Mouse (Mus musculus) liver, embryonic 12.5 days (tissue): ENCODE measurements around the gene Smpd1. TPM values are rescaled to one million over a fixed set of nuclear protein-coding genes. Genes with fewer than 3 reads are reported as not detected.

Experiments
- ATAC-seq: fragments of 200-750 bp; cut with Nextera tagmentation; 2 replicates; pipeline ENCODE4 v1.8.0; 2017; ENCODE audit warnings: moderate number of reproducible peaks, mild to moderate bottlenecking, moderate library complexity
- H3K27ac ChIP-seq: fragments of 300-500 bp; sonication (generic); 2 replicates; pipeline ENCODE4 v1.5.1; 2016; ENCODE audit warnings: mild to moderate bottlenecking
- H3K27me3 ChIP-seq: fragments of 300-500 bp; sonication (generic); replicated peaks from 2 replicates; pipeline ENCODE4 v1.6.1; 2016; ENCODE audit warnings: mild to moderate bottlenecking, moderate library complexity
- H3K36me3 ChIP-seq: fragments of 300-500 bp; sonication (generic); 2 replicates; pipeline ENCODE4 v1.6.1; 2016; ENCODE audit warnings: mild to moderate bottlenecking, moderate library complexity
- H3K4me1 ChIP-seq: fragments of 300-500 bp; sonication (generic); 2 replicates; pipeline ENCODE4 v1.6.1; 2016
- H3K4me2 ChIP-seq: fragments of 300-500 bp; sonication (generic); 2 replicates; pipeline ENCODE4 v1.6.1; 2016; ENCODE audit warnings: mild to moderate bottlenecking, moderate library complexity
- H3K4me3 ChIP-seq: fragments of 300-500 bp; sonication (generic); 2 replicates; pipeline ENCODE4 v1.5.1; 2016; ENCODE audit warnings: mild to moderate bottlenecking, moderate library complexity
- H3K9ac ChIP-seq: fragments of 300-500 bp; sonication (generic); 2 replicates; pipeline ENCODE4 v1.6.1; 2016; ENCODE audit warnings: mild to moderate bottlenecking, moderate library complexity
- H3K9me3 ChIP-seq: fragments of 300-500 bp; sonication (generic); replicated peaks from 2 replicates; pipeline ENCODE4 v1.6.1; 2016; ENCODE audit warnings: mild to moderate bottlenecking, moderate library complexity
- WGBS: fragments of 180-500 bp; shearing (Covaris S2); methylation state at CpG from one replicate; pipeline ENCODE4 v1.1.7; 2016; ENCODE audit not compliant: insufficient replicate concordance; 5-methylcytosine and 5-hydroxymethylcytosine counted together
- polyA plus RNA-seq: library from polyadenylated mRNA; unstranded; fragments of >200 nt; fragmentation: Nextera tagmentation; extraction: Ambion mirVana; gene quantifications from 2 replicates; pipeline ENCODE4 v1.2.1, GENCODE M21; 2016

The Smpd1 gene
- polyA plus RNA-seq, 1 experiment from 2014 or later: 27.6 TPM

DNA sequence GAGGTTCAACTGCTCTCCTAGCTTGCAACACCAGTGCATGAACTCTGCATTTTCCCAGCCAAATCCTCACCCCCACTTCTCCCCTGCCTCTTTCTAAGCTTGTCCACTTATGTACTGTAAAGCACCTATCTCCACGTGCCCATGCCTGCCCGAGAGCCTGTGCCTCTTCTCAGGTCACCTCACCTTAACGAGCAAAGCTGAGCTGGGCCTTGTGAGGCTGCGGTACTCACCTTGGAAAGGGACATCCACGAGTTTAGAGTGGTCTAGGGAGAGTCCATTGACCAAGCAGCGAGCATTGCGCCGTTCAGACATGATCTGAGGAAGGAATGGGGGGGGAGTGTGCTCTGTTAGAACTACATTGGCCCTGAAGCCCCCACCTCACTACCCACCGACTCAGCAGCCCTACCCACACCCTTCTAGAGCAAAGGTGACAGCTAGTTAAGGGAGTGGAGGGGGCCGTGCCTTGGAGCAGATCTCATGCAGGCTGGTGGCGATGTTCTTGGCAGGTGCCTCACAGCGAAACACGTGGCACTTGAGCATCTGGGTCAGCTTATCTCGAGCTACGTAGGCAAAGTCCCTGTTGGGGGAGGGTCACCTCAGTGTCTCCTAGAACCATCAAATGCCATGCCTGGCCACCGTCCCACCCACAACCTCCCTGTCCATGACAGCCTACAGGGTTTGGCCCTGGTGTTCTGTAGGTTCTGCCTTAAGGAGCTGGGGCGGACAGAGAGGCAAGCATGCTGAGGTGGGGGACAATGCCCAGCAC lies 11.1 kb downstream of the Smpd1 start:
- WGBS: 63% methylated on average over 17 of the region's 17 CpGs
- no peak for ATAC-seq
- H3K4me1 ChIP-seq: no peaks in the 10 kb centered on the region
- H3K9me3 ChIP-seq: no peaks in the 10 kb centered on the region
- no peak overlapping the region for H3K4me2 ChIP-seq
- no peaks in the 10 kb centered on the region for H3K36me3 ChIP-seq
- no peak overlapping the region for H3K9ac ChIP-seq
- H3K27ac ChIP-seq: no peak overlapping the region
- H3K4me3 ChIP-seq: no peak overlapping the region
- H3K27me3 ChIP-seq: peaks cover 17% of the 10 kb centered on the region; the same call in 1 of the 2 replicates

DNA sequence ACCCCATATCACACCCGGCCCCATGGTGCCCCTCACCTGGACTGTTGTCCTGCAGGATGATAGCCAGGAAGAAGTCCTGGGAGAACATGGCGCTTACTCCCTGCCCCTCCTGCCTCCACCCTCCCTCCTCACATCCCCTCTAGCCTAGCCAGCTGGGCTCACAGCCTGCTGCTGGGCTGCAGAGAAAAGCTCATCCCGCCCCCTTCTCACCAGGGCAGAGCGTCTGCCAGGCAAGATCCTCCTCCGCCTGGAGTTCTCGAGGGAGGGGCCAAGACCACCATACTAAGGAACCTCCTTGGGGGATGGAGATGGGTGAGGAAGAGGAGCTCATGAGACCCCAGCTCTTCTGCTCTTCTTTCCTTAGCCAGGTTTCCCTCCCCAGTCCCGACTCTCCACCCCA lies 14.4 kb downstream of the Smpd1 start:
- no peak overlapping the region for H3K27ac ChIP-seq
- H3K4me2 ChIP-seq: no peak overlapping the region
- no peaks in the 10 kb centered on the region for H3K9me3 ChIP-seq
- no peaks in the 10 kb centered on the region for H3K4me1 ChIP-seq
- H3K36me3 ChIP-seq: no peaks in the 10 kb centered on the region
- 33% methylated on average over 7 of the region's 7 CpGs for WGBS
- H3K9ac ChIP-seq: no peak overlapping the region
- no peak overlapping the region for H3K4me3 ChIP-seq
- H3K27me3 ChIP-seq: peaks cover 17% of the 10 kb centered on the region; the same call in 1 of the 2 replicates
- ATAC-seq: no peak

- peak; percentile 16 for ATAC-seq
- H3K27ac ChIP-seq: no peak overlapping the region
- H3K4me3 ChIP-seq: no peak overlapping the region
- H3K4me2 ChIP-seq: no peak overlapping the region
- H3K36me3 ChIP-seq: no peaks in the 10 kb centered on the region
- no peaks in the 10 kb centered on the region for H3K9me3 ChIP-seq
- H3K9ac ChIP-seq: no peak overlapping the region
- no peaks in the 10 kb centered on the region for H3K4me1 ChIP-seq
- peaks cover 17% of the 10 kb centered on the region; the same call in 1 of the 2 replicates for H3K27me3 ChIP-seq
- WGBS: 19% methylated on average over 6 of the region's 6 CpGs
Measured at GRCm38 (mm10) chr7:105568988-105569471, 14.9 kb downstream of the Smpd1 start.

GRCm38 (mm10) chr7:105569512-105570496 lies 15.6 kb downstream of the Smpd1 start:
- 55% methylated on average over 12 of the region's 12 CpGs for WGBS
- Histone ChIP-seq H3K4me3 (no peak overlapping the region), H3K27me3 (peaks cover 17% of the 10 kb centered on the region; the same call in 1 of the 2 replicates), H3K9me3 (no peaks in the 10 kb centered on the region), H3K36me3 (no peaks in the 10 kb centered on the region), H3K4me1 (no peaks in the 10 kb centered on the region), H3K4me2 (no peak overlapping the region), H3K27ac (no peak overlapping the region), H3K9ac (no peak overlapping the region)
- ATAC-seq: no peak

GRCm38 (mm10) chr7:105570756-105571155 lies 16.6 kb downstream of the Smpd1 start:
- no peak overlapping the region for H3K4me3 ChIP-seq
- WGBS: 61% methylated on average over 4 of the region's 4 CpGs
- H3K4me2 ChIP-seq: no peak overlapping the region
- no peaks in the 10 kb centered on the region for H3K36me3 ChIP-seq
- H3K27ac ChIP-seq: no peak overlapping the region
- no peaks in the 10 kb centered on the region for H3K9me3 ChIP-seq
- peaks cover 17% of the 10 kb centered on the region; the same call in 1 of the 2 replicates for H3K27me3 ChIP-seq
- H3K4me1 ChIP-seq: no peaks in the 10 kb centered on the region
- ATAC-seq: no peak
- H3K9ac ChIP-seq: no peak overlapping the region

DNA sequence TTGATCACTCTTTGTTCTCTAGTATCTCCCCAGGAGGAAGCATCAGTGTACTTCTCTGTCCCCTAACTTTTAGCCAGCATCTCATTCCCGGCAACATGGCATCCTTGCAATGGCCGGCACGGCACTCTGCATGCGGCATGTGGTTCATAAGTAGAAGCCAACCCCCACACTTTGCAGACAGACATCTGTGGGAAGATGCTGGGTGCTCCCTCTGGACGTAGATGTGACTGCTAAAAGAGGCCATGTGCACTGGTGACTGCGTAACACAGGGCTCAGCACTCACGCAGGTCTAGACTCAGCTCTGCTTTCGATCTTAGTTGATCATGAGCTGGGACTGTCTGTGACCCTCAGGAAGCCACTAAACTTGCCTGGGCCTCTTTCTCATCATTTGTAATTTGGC lies 18.8 kb downstream of the Smpd1 start:
- Histone ChIP-seq H3K4me1 (no peaks in the 10 kb centered on the region), H3K9ac (no peak overlapping the region), H3K4me3 (no peak overlapping the region), H3K27me3 (peaks cover 21% of the 10 kb centered on the region; the same call in 1 of the 2 replicates), H3K27ac (no peak overlapping the region), H3K9me3 (no peaks in the 10 kb centered on the region), H3K4me2 (no peak overlapping the region), H3K36me3 (no peaks in the 10 kb centered on the region)
- 82% methylated on average over 8 of the region's 8 CpGs for WGBS
- no peak for ATAC-seq

GRCm38 (mm10) chr7:105574537-105574936 lies 20.4 kb downstream of the Smpd1 start:
- Histone ChIP-seq H3K27ac (no peak overlapping the region), H3K4me2 (no peak overlapping the region), H3K4me1 (no peaks in the 10 kb centered on the region), H3K9ac (no peak overlapping the region), H3K27me3 (peaks cover 9% of the 10 kb centered on the region; the same call in 1 of the 2 replicates), H3K4me3 (no peak overlapping the region), H3K9me3 (no peaks in the 10 kb centered on the region), H3K36me3 (no peaks in the 10 kb centered on the region)
- ATAC-seq: no peak
- 74% methylated on average over 4 of the region's 4 CpGs for WGBS

GRCm38 (mm10) chr7:105576166-105576748 lies 22.1 kb downstream of the Smpd1 start:
- Histone ChIP-seq H3K4me2 (no peak overlapping the region), H3K36me3 (no peaks in the 10 kb centered on the region), H3K9me3 (no peaks in the 10 kb centered on the region), H3K4me1 (peaks cover 10% of the 10 kb centered on the region), H3K4me3 (no peak overlapping the region), H3K27me3 (peaks cover 19% of the 10 kb centered on the region), H3K9ac (no peak overlapping the region), H3K27ac (no peak overlapping the region)
- no peak for ATAC-seq
- WGBS: 33% methylated on average over 3 of the region's 3 CpGs

DNA sequence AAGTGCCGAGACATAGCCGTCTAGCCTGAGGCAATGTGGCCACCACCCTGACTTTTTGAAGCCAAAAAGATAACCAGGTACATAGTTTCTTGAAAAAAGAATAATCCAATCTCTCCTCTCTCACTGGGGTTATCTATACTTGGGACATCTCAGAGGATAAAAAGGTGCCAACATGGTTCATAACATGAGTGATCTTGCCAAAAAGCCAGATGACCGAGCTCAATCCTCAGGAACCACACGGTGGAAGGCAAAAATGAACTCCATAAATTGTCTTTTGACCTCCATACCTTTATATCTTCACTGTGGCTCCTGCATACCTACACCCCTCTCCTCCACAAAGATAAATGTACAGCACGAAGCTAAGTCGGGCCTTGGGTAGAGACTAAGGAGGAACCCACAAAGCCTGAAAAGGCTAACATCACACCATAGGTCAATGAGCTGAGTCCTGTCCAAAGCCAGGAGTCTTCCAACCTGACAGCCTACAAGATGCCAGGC lies 23.3 kb downstream of the Smpd1 start:
- H3K9me3 ChIP-seq: no peaks in the 10 kb centered on the region
- H3K36me3 ChIP-seq: no peaks in the 10 kb centered on the region
- 66% methylated on average over 6 of the region's 6 CpGs for WGBS
- no peak for ATAC-seq
- H3K27me3 ChIP-seq: peaks cover 31% of the 10 kb centered on the region
- no peak overlapping the region for H3K4me2 ChIP-seq
- H3K4me1 ChIP-seq: peaks cover 16% of the 10 kb centered on the region
- no peak overlapping the region for H3K27ac ChIP-seq
- H3K4me3 ChIP-seq: no peak overlapping the region
- H3K9ac ChIP-seq: no peak overlapping the region

- no peak overlapping the region for H3K4me2 ChIP-seq
- no peak overlapping the region for H3K9ac ChIP-seq
- H3K9me3 ChIP-seq: no peaks in the 10 kb centered on the region
- 42% methylated on average over 2 of the region's 2 CpGs for WGBS
- ATAC-seq: no peak
- H3K4me3 ChIP-seq: no peak overlapping the region
- no peak overlapping the region for H3K27ac ChIP-seq
- no peaks in the 10 kb centered on the region for H3K36me3 ChIP-seq
- H3K27me3 ChIP-seq: peaks cover 36% of the 10 kb centered on the region
- peaks cover 16% of the 10 kb centered on the region for H3K4me1 ChIP-seq
Measured at GRCm38 (mm10) chr7:105578481-105578880, 24.3 kb downstream of the Smpd1 start.

DNA sequence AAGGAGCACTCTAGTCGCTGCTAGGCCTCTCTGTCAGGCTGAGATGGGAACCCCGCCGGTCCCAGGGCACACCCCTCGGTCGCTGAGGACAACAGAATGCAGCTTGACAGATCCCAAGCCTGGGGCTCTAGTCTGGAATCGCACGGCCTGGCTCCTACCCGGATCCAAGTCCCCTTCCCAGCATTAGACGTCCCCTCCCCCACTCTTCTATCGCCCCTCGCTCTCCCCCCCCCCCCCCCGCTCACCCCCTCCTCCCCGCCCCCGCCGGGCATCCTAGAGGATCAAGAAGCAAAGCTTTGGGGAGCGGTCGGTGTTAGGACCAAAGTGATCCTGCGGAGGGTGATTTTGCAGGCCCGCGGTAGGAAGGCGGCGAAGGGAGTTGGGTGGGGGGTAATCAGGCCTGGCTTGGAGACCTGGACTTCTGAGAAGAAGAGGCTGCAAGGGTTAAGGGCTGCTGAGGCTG lies 26.5 kb downstream of the Smpd1 start:
- Histone ChIP-seq H3K4me3 (peak overlapping the region; percentile 67), H3K27ac (no peak overlapping the region), H3K4me2 (peak overlapping the region; percentile 89), H3K36me3 (no peaks in the 10 kb centered on the region), H3K9me3 (no peaks in the 10 kb centered on the region), H3K27me3 (peaks cover 36% of the 10 kb centered on the region), H3K4me1 (peaks cover 16% of the 10 kb centered on the region), H3K9ac (peak overlapping the region; percentile 64)
- WGBS: 4% methylated on average over 20 of the region's 22 CpGs
- ATAC-seq: no peak
